Mouse (Mus musculus) liver, embryonic 11.5 days (tissue): ENCODE measurements around the gene Aldh4a1. TPM values are rescaled to one million over a fixed set of nuclear protein-coding genes. Genes with fewer than 3 reads are reported as not detected.

Experiments used
- ATAC-seq: fragments of 200-750 bp; cut with Nextera tagmentation; replicated peaks from 2 replicates; pipeline ENCODE4 v1.8.0; 2017; ENCODE audit warnings: moderate number of reproducible peaks, mild to moderate bottlenecking, moderate TSS enrichment, moderate library complexity; ENCODE audit not compliant: low FRiP score
- DNase-seq: peaks from one replicate; pipeline ENCODE4 v3.0.0-alpha.2; 2017; ENCODE audit warnings: low spot score
- H3K27ac ChIP-seq: fragments of 300-500 bp; sonication (generic); 2 replicates; pipeline ENCODE4 v1.5.1; 2014; ENCODE audit warnings: mild to moderate bottlenecking, low read depth, low read length, control low read depth
- H3K27me3 ChIP-seq: fragments of 300-500 bp; sonication (generic); replicated peaks from 2 replicates; pipeline ENCODE4 v1.6.1; 2014; ENCODE audit warnings: low read length, mixed read lengths; ENCODE audit not compliant: control insufficient read depth, insufficient read depth
- H3K36me3 ChIP-seq: fragments of 300-500 bp; sonication (generic); 2 replicates; pipeline ENCODE4 v1.6.1; 2014; ENCODE audit warnings: mild to moderate bottlenecking, low read length, moderate library complexity, mixed read lengths; ENCODE audit not compliant: control insufficient read depth, insufficient read depth
- H3K4me1 ChIP-seq: fragments of 300-500 bp; sonication (generic); replicated peaks from 2 replicates; pipeline ENCODE4 v1.6.1; 2014; ENCODE audit warnings: low read length, mixed read lengths; ENCODE audit not compliant: control insufficient read depth, insufficient read depth
- H3K4me2 ChIP-seq: fragments of 300-500 bp; sonication (generic); 2 replicates; pipeline ENCODE4 v1.6.1; 2014; ENCODE audit warnings: mild to moderate bottlenecking, control low read depth, moderate library complexity
- H3K4me3 ChIP-seq: fragments of 300-500 bp; sonication (generic); 2 replicates; pipeline ENCODE4 v1.5.1; 2014; ENCODE audit warnings: low read depth, low read length, control low read depth
- H3K9ac ChIP-seq: fragments of 300-500 bp; sonication (generic); 2 replicates; pipeline ENCODE4 v1.6.1; 2014; ENCODE audit warnings: low read depth, low read length, control low read depth
- H3K9me3 ChIP-seq: fragments of 300-500 bp; sonication (generic); 2 replicates; pipeline ENCODE4 v1.6.1; 2016; ENCODE audit warnings: low read length, inconsistent platforms, mixed read lengths; ENCODE audit not compliant: control insufficient read depth
- WGBS: fragments of 180-500 bp; shearing (Covaris S2); extraction: QIAGEN DNeasy Blood & Tissue Kit; methylation state at CpG from one replicate; pipeline ENCODE4 v1.1.7; 2014; 5-methylcytosine and 5-hydroxymethylcytosine counted together
- polyA plus RNA-seq: library from polyadenylated mRNA; unstranded; fragments of >200 nt; fragmentation: Nextera tagmentation; extraction: Ambion mirVana; gene quantifications from 2 replicates; pipeline ENCODE4 v1.2.1, GENCODE M21; 2014

Gene Aldh4a1
- polyA plus RNA-seq, 1 experiment from 2014 or later = 45.2 TPM

GRCm38 (mm10) chr4:139596715-139597114, 26.0 kb upstream of the Aldh4a1 start:
- Histone ChIP-seq H3K4me3 (no peak overlapping the region), H3K4me2 (no peak overlapping the region), H3K9ac (no peak overlapping the region), H3K4me1 (peaks cover 58% of the 10 kb centered on the region), H3K27me3 (peaks cover 7% of the 10 kb centered on the region), H3K9me3 (no peaks in the 10 kb centered on the region), H3K36me3 (no peaks in the 10 kb centered on the region), H3K27ac (no peak overlapping the region)
- ATAC-seq = no peak
- DNase-seq = no peak
- WGBS = 36% methylated on average over 9 of the region's 9 CpGs

DNA sequence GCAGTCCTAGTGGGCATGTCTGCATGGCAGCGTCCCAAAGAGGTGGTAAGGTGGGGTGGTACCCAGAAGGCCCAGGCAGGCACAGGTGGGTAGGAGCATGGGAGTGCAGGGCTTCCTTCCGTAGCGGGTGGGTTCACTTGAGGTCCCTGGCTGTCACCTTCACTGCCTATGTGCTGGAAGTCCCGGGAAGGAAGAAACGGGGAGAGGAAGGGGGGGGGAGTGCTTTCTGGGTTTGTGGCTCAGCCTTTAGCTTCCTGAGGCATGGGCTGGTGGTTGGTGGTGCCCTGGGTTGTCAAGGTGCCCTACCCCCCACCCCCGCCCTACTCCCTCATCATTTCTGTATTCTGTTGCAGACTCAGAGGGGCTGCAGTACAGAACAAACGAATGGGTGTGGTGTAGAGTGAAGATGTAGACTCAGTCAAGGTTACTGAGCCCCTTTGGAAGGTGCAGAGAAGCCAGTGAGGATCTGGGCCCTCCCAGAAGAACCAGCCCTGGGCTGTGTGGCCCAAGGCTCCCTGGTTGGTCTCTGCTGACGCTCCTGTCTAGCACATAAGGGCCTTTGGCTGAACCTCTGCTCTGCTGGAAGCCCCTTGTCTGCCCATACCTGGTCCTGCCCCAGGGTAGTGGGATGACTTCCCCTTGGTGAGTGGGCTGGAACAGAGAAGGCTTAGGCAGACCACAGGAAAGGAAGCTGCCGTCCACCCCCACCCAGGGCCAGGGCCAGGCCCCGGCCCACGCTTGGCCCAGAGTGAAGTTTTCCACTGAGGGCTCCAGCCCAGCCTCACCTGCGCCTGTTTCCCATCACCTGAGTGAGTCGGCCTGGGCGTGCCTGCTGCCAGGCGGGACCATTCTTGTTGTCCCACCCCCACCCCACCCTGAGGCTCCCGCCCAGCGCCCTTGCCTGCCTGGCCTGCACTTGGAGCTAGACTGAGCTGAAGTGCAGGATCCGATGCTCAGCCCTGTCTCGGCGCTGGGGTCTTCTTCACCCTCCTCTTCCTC, 25.1 kb upstream of the Aldh4a1 start:
- DNase-seq (no peak), ATAC-seq (no peak)
- 30% methylated on average over 20 of the region's 20 CpGs for WGBS
- Histone ChIP-seq H3K9ac (peak overlapping the region; percentile 3; the same call in 1 of the 2 replicates), H3K4me1 (peaks cover 64% of the 10 kb centered on the region), H3K36me3 (no peaks in the 10 kb centered on the region), H3K9me3 (no peaks in the 10 kb centered on the region), H3K4me2 (peak overlapping the region; percentile 53; the same call in 1 of the 2 replicates), H3K27me3 (peaks cover 7% of the 10 kb centered on the region), H3K27ac (peak overlapping the region; percentile 86), H3K4me3 (no peak overlapping the region)

GRCm38 (mm10) chr4:139598356-139598755, 24.3 kb upstream of the Aldh4a1 start:
- peaks cover 67% of the 10 kb centered on the region for H3K4me1 ChIP-seq
- H3K4me3 ChIP-seq = no peak overlapping the region
- no peaks in the 10 kb centered on the region for H3K36me3 ChIP-seq
- H3K9me3 ChIP-seq = no peaks in the 10 kb centered on the region
- no peak overlapping the region for H3K9ac ChIP-seq
- DNase-seq (no peak), ATAC-seq (no peak)
- 16% methylated on average over 13 of the region's 13 CpGs for WGBS
- H3K27me3 ChIP-seq = peaks cover 7% of the 10 kb centered on the region
- peak overlapping the region; percentile 53 for H3K4me2 ChIP-seq
- H3K27ac ChIP-seq = peak overlapping the region; percentile 86

DNA sequence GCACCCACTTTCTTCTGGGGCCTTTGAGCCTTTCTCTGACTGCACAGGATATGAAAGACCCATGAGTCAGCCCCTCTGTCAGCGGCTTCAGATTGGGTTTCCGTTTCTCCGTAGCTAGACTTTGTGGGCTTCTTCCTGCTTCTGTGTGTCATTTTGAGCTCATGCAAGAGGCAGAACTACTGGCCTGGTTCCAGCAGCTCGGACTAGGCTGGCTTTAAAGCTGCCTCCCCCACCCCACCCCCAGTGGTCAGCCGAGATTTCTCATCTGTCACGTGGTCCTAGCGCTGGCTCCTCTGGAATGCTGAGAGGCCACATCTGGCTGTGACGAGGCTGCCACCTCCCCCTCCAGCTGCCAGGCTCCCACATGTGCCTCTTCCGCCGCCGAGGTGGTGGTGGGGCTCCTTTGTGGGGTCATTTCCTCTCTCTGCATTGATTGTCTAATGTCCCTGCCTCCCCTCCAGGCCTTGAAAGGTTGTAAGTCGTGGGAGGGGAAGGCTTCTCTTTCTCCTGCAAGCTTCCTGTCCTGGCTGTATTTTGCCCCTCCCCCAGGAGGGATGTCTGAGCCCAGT, 23.6 kb upstream of the Aldh4a1 start:
- DNase-seq (peak; percentile 75), ATAC-seq (peak; percentile 60)
- Histone ChIP-seq H3K4me2 (peak overlapping the region; percentile 53), H3K4me3 (no peak overlapping the region; the same call in 1 of the 2 replicates), H3K36me3 (no peaks in the 10 kb centered on the region), H3K27me3 (peaks cover 7% of the 10 kb centered on the region), H3K9ac (no peak overlapping the region), H3K9me3 (no peaks in the 10 kb centered on the region), H3K4me1 (peaks cover 67% of the 10 kb centered on the region), H3K27ac (peak overlapping the region; percentile 86)
- whole genome bisulfite sequencing = under 1% methylated on average over 12 of the region's 12 CpGs

- WGBS = 54% methylated on average over 7 of the region's 7 CpGs
- no peak for ATAC-seq
- 0 out of 2 replicates have a peak overlapping the region, but pooled peaks have one; percentile 6 for H3K4me2 ChIP-seq
- H3K36me3 ChIP-seq = peaks cover 7% of the 10 kb centered on the region
- H3K4me3 ChIP-seq = no peak overlapping the region
- H3K27ac ChIP-seq = peak overlapping the region; percentile 61
- no peak for DNase-seq
- no peak overlapping the region for H3K9ac ChIP-seq
- peaks cover 52% of the 10 kb centered on the region for H3K4me1 ChIP-seq
- no peaks in the 10 kb centered on the region for H3K9me3 ChIP-seq
- H3K27me3 ChIP-seq = peaks cover 5% of the 10 kb centered on the region
Measured at GRCm38 (mm10) chr4:139601519-139602356, 20.9 kb upstream of the Aldh4a1 start.

DNA sequence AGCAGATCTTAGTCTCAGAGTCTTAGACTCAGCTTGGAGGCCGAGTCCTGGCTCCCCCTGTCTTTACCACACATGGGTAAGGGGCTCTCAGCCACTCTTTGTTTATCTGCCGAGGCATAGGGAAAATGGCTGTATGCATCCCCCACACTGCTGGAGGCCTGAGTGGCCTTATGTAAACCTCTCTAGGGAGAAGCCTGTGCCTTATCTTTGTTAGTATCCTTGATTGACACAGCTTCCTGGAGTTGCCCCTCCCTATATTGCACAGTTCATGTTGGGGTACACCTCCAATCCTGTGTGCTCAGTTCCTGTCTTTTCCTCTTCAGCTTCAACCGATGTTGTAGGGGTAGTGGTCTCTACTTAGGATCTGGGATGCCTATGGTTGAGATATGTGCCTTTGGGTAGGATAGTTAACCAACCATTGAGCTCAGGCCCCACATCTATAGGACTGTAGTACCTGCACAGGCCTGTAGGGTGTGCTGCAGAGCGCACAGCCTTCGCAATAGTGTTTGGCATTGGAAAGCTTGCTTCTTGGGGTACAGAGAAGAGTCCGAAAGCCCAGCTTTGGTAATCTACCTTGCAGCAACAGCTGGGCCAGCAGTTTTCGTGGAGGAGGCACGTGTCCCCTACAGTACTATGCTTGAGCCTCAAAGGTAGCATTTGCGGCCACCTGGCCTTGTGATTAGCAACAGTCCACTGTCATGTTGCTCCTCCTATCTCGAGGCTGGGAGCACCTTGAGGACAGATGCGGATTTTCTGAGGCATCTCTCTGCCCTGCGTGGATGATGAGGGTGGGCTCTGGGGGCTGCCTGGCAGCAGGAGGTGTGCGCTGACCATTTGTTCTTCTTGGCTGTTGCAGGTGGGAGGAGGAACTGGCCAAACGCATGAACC, 20.1 kb upstream of the Aldh4a1 start, which contains the start of gene Gm21969:
Gm21969 (plus strand) TSS at position 830 of the 888 bp plus-strand sequence.
- Histone ChIP-seq H3K4me1 (peaks cover 44% of the 10 kb centered on the region), H3K36me3 (peaks cover 7% of the 10 kb centered on the region), H3K9ac (no peak within 1 kb of the TSS), H3K9me3 (no peaks in the 10 kb centered on the region), H3K4me3 (no peak within 1 kb of the TSS), H3K27me3 (peaks cover 4% of the 10 kb centered on the region), H3K27ac (peak within 1 kb of the TSS; percentile 61), H3K4me2 (no peak within 1 kb of the TSS)
- ATAC-seq = 0 out of 2 replicates have a peak, but pooled peaks have one; percentile 24
- DNase-seq = no peak
- 46% methylated on average over 14 of the region's 14 CpGs for WGBS

DNA sequence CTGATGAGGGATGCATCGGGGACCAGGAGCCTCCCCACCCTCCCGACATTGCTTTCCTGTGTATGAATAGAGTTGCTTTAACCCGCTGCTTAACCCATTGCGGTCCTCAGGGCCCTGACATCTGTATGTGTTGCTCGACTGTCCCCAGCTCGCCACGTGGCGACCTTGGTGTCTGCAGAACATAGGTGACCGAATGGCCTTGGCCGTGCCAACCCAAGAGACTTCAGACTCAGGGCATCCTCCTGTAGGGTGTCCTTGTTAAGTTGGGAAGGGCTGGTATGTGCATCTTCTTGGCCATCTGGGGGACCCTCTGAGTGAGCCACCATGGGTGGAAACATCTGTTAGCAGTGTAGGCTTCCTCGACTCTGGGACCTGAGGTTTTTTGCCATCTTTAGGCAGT, 17.4 kb upstream of the Aldh4a1 start:
- Histone ChIP-seq H3K4me2 (no peak overlapping the region), H3K4me1 (peaks cover 21% of the 10 kb centered on the region), H3K4me3 (no peak overlapping the region), H3K27ac (no peak overlapping the region), H3K9ac (no peak overlapping the region), H3K36me3 (peaks cover 7% of the 10 kb centered on the region), H3K27me3 (no peaks in the 10 kb centered on the region), H3K9me3 (no peaks in the 10 kb centered on the region)
- DNase-seq (no peak), ATAC-seq (no peak)
- 88% methylated on average over 11 of the region's 11 CpGs for WGBS
